Mouse (Mus musculus) kidney, postnatal 25 days (tissue): Measurements from ENCODE around the gene Vgll4.

Source experiments
- DNase-seq, 2 experiments: peaks; one replicate each; pipeline ENCODE4 v3.0.0; 2021; ENCODE audit warnings: mixed read lengths in 2 of 2

Gene Vgll4

DNA sequence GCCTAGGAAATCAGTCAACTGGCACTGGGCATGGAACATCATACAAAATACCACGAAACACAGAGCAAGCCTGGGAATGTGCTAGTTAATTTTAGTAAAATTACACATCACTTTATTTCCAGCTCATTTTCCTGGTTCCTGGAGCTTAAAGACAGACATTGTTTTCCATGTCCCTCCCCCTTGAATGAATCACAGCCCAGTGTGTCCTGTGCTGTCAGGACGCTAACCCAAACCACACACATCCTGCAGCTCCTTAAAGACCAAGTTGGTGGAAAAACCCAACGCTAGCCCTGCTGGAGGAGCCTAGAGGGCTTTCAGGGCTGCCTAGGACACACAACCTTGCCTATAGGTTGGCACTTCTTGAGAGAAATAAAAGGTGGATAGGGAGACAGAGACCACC, 103.7 kb downstream of the Vgll4 start:
- DNase-seq = no peak

DNA sequence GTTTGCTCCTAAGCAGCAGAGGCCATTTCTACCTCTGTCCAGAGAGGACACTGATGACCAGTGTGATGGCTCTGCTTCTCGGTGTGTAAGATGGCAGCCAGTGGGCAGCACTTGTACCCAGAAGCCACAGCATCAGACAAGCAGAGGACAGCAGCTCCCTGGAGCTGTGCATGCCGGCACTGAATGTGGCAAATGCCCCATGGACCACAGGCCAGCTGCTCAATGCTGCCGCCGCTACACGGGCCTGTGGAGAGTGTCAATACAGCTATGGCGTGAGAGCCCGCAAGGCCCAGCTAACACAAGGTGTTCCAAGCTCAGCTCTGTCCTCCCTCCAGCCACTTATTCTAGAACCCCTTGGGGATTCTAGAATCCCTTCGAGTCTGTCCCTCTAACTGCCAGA, 105.4 kb downstream of the Vgll4 start:
- DNase-seq = no peak

DNA sequence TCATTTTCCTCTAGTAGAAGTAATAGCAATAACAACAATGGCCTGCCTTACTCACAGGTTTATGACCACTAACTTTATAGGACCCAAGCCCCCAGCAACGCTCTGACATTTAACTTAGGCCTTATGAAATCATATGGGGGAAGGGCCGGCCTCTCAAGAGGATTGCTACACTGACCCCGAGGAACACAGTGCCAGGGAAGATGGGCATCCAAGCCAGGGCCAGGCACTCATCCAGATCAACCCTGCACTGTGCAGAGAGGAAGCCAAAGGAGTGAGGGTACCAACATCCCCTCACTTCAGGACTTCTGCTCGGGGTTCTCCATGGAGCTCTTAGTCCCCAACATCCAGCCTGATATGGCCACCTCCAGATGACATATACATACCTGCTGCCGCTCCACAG, 106.3 kb downstream of the Vgll4 start:
- peak in 1 of 2 experiments; percentile 53 for DNase-seq

DNA sequence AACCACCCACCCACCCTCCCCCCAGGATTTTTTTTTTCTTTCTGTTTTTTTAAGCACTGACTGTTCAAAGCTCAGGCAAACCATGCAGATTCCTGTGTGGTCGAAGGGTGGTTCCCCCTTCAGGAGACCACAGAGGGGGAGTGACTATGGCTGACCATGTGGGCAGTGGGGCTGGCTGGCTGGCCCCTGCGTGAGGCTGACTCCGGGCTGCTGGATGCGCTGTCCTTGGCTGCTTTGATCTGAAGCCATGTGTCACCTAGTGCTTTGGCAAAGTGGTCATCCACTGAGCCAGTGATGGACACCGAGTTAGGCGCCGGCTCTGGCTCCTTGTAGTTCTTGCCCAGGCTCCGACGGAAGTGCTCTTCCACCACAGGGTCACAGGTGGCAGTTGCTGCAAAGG, 107.7 kb downstream of the Vgll4 start:
- no peak for DNase-seq

DNA sequence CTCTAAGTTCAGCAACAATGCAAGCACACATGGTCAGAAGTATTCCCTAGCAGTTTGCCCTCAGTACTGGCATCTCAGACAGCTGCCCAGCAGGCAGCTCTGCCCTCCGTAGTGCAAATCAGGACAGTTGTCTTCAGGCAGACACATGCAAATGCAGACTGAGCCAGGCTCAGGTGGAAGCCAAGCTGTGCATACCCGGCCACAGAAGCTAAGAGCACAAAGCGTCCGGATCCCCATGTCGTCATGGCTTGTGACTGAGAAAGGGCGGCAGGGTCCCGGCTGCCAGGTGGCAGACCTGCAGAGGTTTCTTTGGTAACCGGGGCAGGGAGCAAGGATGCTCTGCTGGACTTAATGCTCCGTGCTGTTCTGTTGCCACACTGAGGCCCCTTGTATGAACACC, 108.2 kb downstream of the Vgll4 start:
- DNase-seq = no peak

DNA sequence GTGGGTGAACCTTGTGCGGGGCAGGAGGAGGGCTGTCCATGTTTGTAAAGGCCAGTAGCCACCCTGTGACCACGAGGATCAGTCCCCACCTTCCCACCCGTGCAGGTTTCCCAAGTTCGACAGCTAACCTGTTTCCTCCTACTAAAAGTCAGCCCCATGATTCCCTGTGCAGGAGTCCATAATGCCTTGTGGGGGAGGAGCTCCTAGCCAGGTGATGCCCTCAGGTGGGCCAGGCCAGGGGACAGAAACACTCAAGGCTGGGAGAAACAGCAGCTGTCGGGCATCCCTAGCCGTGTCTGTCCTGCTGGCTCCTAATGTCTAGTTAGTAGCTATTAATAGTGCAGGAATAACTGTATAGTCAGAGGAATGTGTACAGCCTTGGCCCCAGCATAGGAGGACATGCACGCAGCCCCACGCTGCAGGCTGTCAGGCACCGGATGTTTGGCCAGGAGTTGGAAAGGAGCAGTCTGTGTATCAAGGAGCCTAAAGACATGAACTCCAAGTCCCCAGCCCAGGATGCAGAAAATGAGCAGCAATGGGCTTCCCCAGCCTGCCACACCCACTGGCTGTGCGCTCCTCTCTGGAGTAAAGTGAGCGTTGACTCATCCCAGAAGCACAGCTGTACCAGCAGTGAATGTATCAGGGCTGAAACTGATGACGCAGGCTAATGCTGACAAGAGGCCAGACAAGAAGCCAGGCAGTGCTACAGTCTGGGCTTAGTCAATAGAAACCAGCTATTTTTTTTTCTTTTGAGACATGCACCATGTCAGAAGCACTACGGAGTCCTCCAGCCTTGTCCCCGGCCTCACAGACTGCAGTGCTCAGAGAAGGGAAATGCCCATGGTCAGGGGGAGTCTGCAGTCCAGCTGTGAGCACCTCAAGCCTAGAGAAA, 108.9 kb downstream of the Vgll4 start:
- DNase-seq = no peak

DNA sequence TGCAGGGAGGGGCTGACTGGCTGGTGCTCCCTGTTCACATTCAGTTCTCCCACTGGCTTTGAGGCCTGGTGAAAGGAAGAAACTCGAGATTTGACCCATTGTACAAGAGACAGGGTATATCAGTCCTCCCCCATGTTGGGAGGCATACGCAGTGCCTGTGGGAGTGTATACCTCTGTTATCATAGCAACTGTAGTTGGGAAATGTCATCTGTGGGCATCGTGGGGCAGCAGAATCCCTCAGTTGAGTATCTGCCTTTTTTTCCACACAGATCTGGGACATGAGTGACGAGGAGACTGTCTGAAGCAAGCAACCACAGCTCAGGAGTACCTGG, 111.1 kb downstream of the Vgll4 start:
- DNase-seq = no peak

DNA sequence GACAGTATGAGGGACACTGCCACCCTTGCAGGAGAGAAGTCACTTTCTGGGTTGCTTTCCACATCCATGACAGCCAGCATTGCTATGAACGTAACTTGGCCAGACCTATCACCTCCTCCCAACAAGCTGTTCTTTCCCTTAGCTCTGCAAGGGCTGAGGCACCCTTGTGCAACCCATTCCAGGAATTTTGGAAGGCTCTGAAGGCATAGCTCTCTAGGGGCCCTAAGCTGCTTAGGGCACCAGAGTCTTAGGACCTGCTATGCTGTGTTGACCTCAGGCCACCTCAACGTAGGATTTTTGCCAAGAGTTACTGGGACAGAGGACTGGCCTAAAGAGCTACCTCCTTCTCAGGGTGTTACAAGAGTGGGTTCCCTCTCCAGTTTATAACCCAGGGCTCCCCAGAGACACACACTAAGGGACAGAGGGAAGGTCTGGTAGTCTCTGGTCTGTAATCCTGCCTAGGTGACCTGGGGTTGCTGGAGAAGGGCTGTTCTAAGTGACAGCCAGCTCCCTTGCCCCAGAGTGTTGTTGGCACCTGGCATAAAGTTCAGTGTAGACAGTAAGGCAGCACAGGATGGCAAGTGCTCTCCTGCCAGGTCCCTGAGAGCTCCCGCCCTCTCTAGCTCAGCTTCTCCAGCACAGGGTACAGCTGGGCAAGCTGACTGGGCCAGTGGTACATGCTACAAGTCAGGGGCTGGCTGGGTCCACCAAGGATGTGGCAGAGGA, 111.6 kb downstream of the Vgll4 start:
- no peak for DNase-seq

DNA sequence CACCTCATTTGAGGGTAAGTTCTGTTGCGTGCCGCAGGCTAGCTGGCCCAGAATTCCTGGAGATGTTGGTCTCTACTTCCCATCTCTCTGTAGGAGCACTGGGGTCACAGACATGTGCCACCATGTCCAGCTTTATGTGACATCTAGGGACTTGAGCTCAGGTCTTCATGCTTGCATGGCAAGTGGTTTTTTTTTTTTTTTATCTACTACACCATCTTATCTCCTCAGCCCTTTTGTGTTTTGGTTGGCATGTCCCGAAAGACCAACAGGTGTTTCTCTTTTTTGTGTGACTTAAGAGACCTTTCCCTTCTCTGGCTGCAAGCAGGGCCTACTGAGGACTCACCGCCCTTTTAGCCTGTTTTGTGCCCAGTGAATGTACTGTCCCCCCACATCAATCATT, 113.3 kb downstream of the Vgll4 start:
- no peak for DNase-seq

DNA sequence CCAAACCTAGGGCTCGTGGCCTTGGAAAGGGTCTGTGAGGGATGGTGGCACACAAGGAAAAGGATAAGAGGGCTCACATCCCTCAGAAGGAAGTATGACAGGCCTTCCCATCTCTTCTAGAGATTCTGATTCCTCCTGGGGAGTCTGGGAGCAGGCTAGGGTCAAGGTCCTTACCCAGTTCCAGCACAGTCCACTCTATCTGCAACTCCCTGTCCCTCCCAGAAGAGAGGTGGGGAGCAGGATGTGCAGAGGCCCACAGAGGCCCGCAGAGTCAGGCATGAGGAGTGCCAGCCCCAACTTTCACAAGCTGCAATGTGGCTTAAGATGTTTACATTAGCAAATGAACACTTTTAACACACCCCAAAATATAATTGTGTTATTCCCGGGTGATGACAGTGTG, 114.2 kb downstream of the Vgll4 start:
- DNase-seq = no peak

DNA sequence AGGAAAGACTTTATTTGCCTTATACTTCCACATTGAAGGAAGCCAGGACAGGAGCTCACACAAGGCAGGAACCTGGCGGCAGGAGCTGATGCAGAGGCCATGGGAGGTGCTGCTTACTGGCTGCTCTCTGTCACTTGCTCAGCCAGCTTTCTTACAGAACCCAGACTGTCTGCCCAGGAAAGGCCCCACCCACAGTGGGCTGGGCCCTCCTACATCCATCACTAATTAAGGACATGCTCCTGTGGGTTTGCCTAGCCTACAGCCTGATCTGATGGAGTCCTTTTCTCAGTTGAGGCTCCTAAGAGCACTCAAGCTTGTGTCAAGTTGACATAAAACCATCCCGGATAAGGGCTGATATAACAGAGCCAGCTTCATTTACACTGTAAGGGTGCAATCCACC, 115.4 kb downstream of the Vgll4 start:
- no peak for DNase-seq

DNA sequence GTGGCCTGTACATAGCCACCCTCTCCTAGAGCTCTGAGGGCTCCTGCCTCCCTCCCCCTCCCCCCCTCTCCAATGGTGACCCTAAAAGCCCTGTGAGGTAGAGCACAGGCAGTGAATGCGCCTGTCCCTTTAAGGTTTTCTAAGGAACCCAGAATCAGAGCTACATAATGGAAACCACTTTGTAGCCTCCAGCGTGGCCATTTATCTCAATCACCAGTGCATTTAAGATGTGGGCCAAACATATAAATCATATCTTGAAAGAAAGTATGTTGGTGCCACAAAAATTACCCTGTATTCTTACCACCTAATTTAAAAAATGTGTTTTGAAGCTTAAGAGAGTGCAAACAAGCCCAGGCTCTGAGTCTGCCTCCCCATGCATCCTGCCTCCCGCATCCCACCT, 117.1 kb downstream of the Vgll4 start:
- DNase-seq = no peak

DNA sequence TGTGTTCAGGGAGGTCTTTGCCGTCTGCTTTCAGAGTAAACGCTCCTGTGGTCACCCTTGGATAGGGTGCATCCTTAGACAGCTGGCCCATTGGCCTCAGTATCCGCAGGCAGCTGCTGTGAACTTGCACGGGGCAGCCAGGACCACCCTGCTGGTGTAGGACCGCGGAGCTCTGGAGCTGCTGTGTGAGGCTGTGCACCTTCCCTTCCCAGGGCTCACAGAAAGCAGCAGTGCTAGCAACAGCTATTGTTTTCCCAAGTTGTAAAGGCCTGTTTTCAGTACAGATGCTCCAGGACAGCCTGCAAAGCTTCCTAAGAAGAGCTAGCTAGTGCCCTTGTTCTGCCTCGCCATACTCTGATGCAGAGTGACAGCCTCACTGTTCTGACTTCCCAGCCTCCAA, 118.1 kb downstream of the Vgll4 start:
- no peak for DNase-seq

DNA sequence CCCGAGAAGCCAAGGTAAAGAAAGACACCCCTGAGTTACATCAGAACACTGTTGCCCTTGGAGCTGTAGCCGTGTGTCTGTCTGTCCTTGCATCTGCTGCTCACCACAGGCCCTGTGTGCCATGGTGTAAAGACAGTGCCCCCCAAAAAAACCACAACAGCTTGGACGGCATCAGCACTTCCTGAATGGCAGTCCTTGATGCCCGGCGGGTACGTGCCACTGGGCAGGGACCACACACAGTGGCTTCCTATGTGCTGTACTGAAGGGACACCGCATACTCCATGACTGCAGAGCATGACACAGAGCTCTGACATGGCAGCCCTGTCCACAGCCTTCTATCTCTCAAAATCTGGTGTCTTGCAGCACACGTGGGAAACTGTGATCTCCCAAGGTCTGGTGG, 120.0 kb downstream of the Vgll4 start:
- no peak for DNase-seq

DNA sequence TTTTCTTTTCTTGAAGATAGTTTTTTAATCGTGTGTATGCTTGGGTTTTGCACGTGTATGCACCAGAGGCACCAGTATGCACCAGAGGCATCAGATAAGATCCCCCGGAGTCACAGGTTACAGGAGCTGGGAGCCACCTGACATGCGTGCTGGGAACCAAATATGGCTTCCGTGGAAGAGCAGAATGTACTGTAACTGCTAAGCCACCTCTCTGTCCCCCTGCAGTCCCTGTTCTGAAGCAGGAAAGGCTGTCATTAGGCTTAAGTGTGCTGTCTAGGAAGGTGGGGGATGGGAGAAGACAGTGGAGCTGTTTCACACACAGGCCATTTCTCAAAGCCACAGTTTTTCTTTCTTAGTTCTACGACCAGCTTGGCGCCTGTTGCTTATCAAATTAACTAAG, 121.0 kb downstream of the Vgll4 start:
- DNase-seq = no peak

DNA sequence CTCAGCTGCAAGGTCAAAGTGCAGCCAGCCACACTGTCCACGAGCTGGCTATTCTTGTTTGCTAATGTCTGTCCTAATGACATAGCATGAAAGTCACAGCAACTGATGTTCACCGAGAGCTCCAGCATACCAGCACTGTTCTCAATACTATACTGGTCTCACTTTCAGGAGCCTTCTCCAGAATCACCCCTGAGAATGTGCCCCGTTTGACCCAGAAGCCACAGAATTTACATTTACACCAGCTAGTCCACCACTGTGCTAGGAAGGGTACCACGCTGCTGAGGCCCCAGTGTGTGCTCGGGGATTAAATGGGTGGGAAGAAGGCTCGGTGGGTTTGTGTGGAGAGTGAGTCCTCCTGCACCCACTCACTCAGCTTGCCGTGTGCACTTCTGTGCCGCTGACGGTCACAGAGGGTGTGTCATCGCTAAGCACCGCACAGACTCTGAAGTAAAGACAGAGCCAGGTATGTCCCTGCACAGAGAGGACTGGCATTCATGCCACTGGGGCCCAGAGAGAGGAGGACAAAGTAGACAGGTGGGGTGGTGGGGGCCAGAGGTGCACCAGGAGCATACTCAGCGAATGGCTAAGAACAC, 122.1 kb downstream of the Vgll4 start:
- no peak for DNase-seq

DNA sequence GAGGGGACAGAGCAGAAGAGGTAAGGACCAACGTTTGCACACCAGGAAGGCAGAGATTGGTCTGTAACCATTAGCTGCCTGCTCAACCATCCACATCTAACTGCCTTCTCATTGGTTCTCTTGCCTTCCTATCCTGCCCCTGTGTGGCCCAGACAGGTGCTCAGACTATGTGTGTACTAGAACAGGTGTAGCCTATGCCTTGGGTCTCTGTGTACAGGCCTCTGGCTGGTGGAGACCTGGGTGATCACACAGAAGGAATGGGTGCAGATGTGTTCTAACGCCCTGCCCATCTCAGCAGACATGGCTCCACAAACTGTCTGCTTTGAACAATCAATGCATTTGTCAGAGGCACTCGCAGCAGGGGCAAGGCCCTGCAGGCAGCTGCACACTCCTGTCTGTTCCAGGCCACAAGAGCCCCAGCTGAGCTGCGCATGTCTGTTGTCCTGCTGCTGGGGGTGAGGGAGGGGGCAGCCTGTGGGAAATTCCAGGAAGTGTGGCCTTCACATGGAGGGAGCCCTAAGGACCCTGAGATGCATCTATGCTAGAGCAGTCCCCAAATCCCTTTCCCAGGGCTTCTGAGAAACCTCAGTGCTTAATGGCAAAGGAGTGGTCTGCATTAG, 123.5 kb downstream of the Vgll4 start:
- no peak for DNase-seq

DNA sequence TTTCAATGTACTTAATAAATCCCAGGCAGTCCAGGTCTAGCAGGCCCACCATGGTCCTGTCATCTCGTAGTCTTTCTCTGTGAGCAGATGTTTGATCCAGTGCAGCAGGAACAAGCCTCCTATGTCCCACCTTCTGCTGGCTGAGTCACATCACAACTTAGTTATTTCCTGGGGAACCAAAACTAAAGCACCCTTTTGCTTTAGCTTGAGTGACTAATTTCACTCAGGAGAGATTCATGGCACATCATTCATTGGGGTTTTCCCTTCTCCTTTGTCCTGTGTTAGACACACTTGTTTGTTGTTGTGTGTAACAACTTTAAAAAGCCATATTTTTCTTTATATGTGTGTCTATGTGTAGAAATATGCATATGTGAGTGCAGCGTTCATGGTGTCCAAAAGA, 126.9 kb downstream of the Vgll4 start:
- DNase-seq = no peak

DNA sequence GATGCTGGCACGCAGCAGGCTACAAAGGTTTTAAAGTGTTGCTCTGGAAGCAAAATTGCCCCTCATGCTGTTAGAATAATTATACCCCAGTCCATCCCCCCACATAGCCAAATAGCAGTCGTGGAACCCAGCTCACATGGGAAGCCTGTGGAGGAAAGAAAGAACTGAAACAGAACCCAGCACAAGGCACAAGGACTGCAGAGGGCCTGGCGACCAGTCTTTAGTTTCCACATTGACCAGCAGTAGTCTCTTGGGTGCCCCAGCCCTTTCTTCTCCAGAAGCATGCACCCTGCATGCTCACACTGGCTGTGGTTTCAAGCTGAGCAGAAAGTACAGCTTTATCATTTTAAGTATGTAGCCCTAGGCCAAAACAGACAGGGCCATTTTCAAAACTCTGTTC, 127.7 kb downstream of the Vgll4 start:
- no peak for DNase-seq

DNA sequence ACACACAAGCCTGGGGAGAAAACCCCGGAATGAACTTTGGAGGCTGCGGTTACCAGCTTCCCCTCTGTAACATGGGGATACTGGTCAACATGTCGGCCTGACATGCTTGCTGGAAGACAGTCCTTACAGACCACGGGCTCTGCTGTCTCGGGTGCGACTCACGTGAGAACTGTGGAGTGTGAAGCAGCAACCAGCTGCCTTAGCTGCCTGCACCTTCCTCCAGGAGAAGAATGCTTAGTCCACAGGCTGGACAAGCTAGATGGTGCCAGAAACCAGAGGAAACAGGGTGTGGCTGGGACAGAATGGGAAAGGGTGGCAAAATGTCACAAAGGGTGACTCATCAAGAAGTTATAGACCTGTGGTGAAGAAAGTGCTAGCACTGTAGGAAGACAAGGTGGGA, 129.8 kb downstream of the Vgll4 start:
- peak in 1 of 2 experiments; percentile 56 for DNase-seq

DNA sequence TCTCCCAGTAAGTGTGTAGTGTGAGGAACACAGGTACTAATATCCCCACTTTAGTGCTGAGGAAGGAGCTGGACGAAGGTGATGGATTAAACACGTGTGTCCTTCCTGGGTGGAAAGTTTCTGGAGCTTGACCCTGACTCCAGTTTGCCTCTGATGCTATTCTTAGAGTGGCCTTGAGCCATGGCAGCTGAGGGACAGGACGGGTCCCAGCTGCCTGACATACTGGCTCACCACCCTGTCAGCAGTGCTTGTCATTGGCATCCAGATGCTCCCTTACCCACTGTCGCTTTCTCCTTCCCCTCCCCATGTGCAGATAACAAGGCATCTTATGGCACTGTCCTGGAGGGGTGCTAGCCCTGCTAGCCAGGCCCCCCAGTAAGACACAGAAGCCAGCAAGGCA, 130.9 kb downstream of the Vgll4 start:
- no peak for DNase-seq

DNA sequence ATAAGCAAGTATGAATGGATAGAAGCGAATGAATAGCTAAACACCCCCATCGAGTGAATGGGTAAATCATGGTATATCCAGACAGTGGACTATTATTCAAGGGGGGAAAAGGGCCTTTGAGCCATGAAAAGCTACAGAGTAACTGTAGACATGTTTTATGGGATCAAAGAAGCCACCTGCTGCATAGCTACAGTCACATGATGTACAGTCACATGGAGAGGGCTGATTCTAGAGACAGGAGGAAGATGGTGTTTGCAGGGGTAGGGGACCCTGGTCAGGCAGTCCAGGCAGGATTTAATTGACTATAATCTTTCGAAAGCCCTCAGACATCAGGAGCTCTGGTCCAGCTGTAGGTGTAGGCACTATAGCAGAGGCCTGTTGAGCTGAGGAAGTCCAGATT, 133.4 kb downstream of the Vgll4 start:
- DNase-seq = no peak

DNA sequence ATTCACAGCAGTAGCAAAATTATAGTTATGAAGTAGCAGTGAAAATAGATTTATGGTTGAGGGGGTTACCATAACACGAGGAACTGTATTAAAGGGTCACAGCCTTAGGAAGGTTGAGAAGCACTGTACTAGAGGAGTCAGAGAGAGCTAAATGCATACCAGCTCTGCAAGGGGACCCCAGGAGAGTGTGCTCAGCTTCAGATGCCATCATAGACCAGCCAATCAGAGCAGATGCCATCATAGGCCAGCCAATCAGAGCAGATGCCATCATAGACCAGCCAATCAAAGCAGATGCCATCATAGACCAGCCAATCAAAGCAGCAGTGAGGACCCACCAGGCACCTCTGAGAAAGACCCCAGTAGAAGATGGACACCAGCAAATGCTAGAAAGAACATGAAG, 134.0 kb downstream of the Vgll4 start:
- no peak for DNase-seq

DNA sequence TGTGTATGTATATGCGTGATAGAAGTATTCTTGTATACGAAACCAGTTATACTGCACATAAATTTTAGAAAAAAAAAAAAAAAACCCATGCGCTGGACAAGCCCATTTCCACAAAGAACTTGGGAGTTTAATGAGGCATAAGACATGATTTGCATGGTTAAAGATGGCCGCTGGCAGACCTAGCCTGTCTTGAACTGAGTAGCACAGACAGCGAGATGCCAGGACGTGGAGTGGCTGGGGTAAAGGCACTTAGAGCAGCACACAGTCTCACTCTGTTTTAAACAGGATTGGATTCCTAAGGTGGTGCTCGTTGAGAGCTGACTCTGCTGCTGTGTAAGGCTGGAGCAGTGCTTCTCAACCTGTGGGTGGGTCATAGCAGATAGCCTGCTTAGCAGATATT, 134.4 kb downstream of the Vgll4 start:
- DNase-seq = no peak
